Mouse (Mus musculus): ENCODE measurements around the gene Katna1. TPM values are rescaled to one million over a fixed set of nuclear protein-coding genes. Genes with fewer than 3 reads are reported as not detected.

Gene Katna1
- polyA plus RNA-seq, 1 experiment = 22.6 TPM

GRCm38 (mm10) chr10:7686902-7687301 is 38.9 kb upstream of the Katna1 start:
- Histone ChIP-seq H3ac (ENCODE audit: control insufficient read depth, insufficient read length) (no peak overlapping the region), H3K4me2 (ENCODE audit: low read depth) (no peak overlapping the region), H3K4me3 (no peak overlapping the region), H3K79me2 (ENCODE audit: control insufficient read depth, insufficient read depth) (peaks cover 99% of the 10 kb centered on the region), H3K36me3 (ENCODE audit: control insufficient read depth, insufficient read depth) (peaks cover 2% of the 10 kb centered on the region), H3K27me3 (ENCODE audit: control insufficient read depth, insufficient read depth, insufficient read length) (no peaks in the 10 kb centered on the region)
- no peak for TF ChIP-seq SRF (IDR thresholded peaks at IDR 0.05; ENCODE audit: control insufficient read depth, insufficient read length, low read depth)

GRCm38 (mm10) chr10:7695286-7695685 is 30.5 kb upstream of the Katna1 start:
- Histone ChIP-seq H3K36me3 (ENCODE audit: control insufficient read depth, insufficient read depth) (peaks cover 48% of the 10 kb centered on the region), H3K4me2 (ENCODE audit: low read depth) (no peak overlapping the region), H3K4me3 (no peak overlapping the region), H3K27me3 (ENCODE audit: control insufficient read depth, insufficient read depth, insufficient read length) (no peaks in the 10 kb centered on the region), H3ac (ENCODE audit: control insufficient read depth, insufficient read length) (no peak overlapping the region), H3K79me2 (ENCODE audit: control insufficient read depth, insufficient read depth) (peaks cover 32% of the 10 kb centered on the region)
- TF ChIP-seq E2F4 (IDR thresholded peaks at IDR 0.05; ENCODE audit: insufficient read depth) (no peak), MYOG (IDR thresholded peaks at IDR 0.05; ENCODE audit: control insufficient read depth in 1 of 3, insufficient read depth in 1 of 3, insufficient read length in 2 of 3, low read depth in 2 of 3) (no peak), MAX (IDR thresholded peaks at IDR 0.05; ENCODE audit: low read depth) (no peak), SRF (IDR thresholded peaks at IDR 0.05; ENCODE audit: control insufficient read depth, insufficient read length, low read depth) (no peak)

- Histone ChIP-seq H3K36me3 (ENCODE audit: control insufficient read depth, insufficient read depth) (peaks cover 49% of the 10 kb centered on the region), H3K4me3 (no peak overlapping the region), H3K27me3 (ENCODE audit: control insufficient read depth, insufficient read depth, insufficient read length) (no peaks in the 10 kb centered on the region), H3K79me2 (ENCODE audit: control insufficient read depth, insufficient read depth) (no peaks in the 10 kb centered on the region), H3K4me2 (ENCODE audit: low read depth) (no peak overlapping the region), H3ac (ENCODE audit: control insufficient read depth, insufficient read length) (no peak overlapping the region)
- TF ChIP-seq POLR2AphosphoS2 (IDR thresholded peaks at IDR 0.05; ENCODE audit: insufficient read length, low read depth) (no peak), MYOD1 (IDR thresholded peaks at IDR 0.05; ENCODE audit: control insufficient read depth in 1 of 3, insufficient read length in 2 of 3, low read depth in 2 of 3) (no peak), REST (IDR thresholded peaks at IDR 0.05; ENCODE audit: insufficient read depth, insufficient read length) (no peak), MYOG (IDR thresholded peaks at IDR 0.05; ENCODE audit: control insufficient read depth in 1 of 3, insufficient read depth in 1 of 3, insufficient read length in 2 of 3, low read depth in 2 of 3) (no peak), POLR2A (IDR thresholded peaks at IDR 0.05; ENCODE audit: insufficient read length, low read depth) (no peak), SRF (IDR thresholded peaks at IDR 0.05; ENCODE audit: control insufficient read depth, insufficient read length, low read depth) (no peak), USF1 (IDR thresholded peaks at IDR 0.05; ENCODE audit: low read depth) (no peak), E2F4 (IDR thresholded peaks at IDR 0.05; ENCODE audit: insufficient read depth) (no peak), MAX (IDR thresholded peaks at IDR 0.05; ENCODE audit: low read depth) (no peak), TCF3 (IDR thresholded peaks at IDR 0.05; ENCODE audit: insufficient read length, low read depth) (no peak), TCF12 (IDR thresholded peaks at IDR 0.05; ENCODE audit: insufficient read depth, poor library complexity, severe bottlenecking) (no peak), CEBPB (IDR thresholded peaks at IDR 0.05; ENCODE audit: insufficient read depth, poor library complexity, severe bottlenecking) (no peak)
Observed at GRCm38 (mm10) chr10:7700120-7700519, 25.7 kb upstream of the Katna1 start.

DNA sequence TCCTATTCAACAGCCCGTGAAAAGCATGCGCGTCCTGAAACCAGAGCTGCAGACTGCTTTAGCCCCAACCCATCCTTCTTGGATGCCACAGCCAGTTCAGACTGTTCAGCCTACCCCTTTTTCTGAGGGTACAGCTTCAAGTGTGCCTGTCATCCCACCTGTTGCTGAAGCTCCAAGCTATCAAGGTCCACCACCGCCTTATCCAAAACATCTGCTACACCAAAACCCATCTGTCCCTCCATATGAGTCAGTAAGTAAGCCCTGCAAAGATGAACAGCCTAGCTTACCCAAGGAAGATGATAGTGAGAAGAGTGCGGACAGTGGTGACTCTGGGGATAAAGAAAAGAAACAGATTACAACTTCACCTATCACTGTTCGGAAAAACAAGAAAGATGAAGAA is 23.2 kb upstream of the Katna1 start:
- H3K79me2 ChIP-seq (ENCODE audit: control insufficient read depth, insufficient read depth) = no peaks in the 10 kb centered on the region
- no peak overlapping the region for H3K4me3 ChIP-seq
- H3ac ChIP-seq (ENCODE audit: control insufficient read depth, insufficient read length) = no peak overlapping the region
- TF ChIP-seq POLR2A (IDR thresholded peaks at IDR 0.05; ENCODE audit: insufficient read length, low read depth) = no peak
- TF ChIP-seq SRF (IDR thresholded peaks at IDR 0.05; ENCODE audit: control insufficient read depth, insufficient read length, low read depth) = no peak
- no peak for TF ChIP-seq TCF12 (IDR thresholded peaks at IDR 0.05; ENCODE audit: insufficient read depth, poor library complexity, severe bottlenecking)
- no peak for TF ChIP-seq MAX (IDR thresholded peaks at IDR 0.05; ENCODE audit: low read depth)
- TF ChIP-seq E2F4 (IDR thresholded peaks at IDR 0.05; ENCODE audit: insufficient read depth) = no peak
- no peak for TF ChIP-seq REST (IDR thresholded peaks at IDR 0.05; ENCODE audit: insufficient read depth, insufficient read length)
- no peak for TF ChIP-seq USF1 (IDR thresholded peaks at IDR 0.05; ENCODE audit: low read depth)
- TF ChIP-seq POLR2AphosphoS2 (IDR thresholded peaks at IDR 0.05; ENCODE audit: insufficient read length, low read depth) = no peak
- peaks cover 63% of the 10 kb centered on the region for H3K36me3 ChIP-seq (ENCODE audit: control insufficient read depth, insufficient read depth)
- no peak overlapping the region for H3K4me2 ChIP-seq (ENCODE audit: low read depth)
- H3K27me3 ChIP-seq (ENCODE audit: control insufficient read depth, insufficient read depth, insufficient read length) = no peaks in the 10 kb centered on the region

GRCm38 (mm10) chr10:7710121-7710520 is 15.7 kb upstream of the Katna1 start:
- Histone ChIP-seq H3ac (ENCODE audit: control insufficient read depth, insufficient read length) (no peak overlapping the region), H3K4me3 (no peak overlapping the region), H3K27me3 (ENCODE audit: control insufficient read depth, insufficient read depth, insufficient read length) (no peaks in the 10 kb centered on the region), H3K79me2 (ENCODE audit: control insufficient read depth, insufficient read depth) (no peaks in the 10 kb centered on the region), H3K36me3 (ENCODE audit: control insufficient read depth, insufficient read depth) (peaks cover 54% of the 10 kb centered on the region), H3K4me2 (ENCODE audit: low read depth) (no peak overlapping the region)
- TF ChIP-seq SRF (IDR thresholded peaks at IDR 0.05; ENCODE audit: control insufficient read depth, insufficient read length, low read depth) (no peak), MYOG (IDR thresholded peaks at IDR 0.05; ENCODE audit: control insufficient read depth in 1 of 3, insufficient read depth in 1 of 3, insufficient read length in 2 of 3, low read depth in 2 of 3) (no peak), POLR2AphosphoS2 (IDR thresholded peaks at IDR 0.05; ENCODE audit: insufficient read length, low read depth) (no peak), E2F4 (IDR thresholded peaks at IDR 0.05; ENCODE audit: insufficient read depth) (no peak), CEBPB (IDR thresholded peaks at IDR 0.05; ENCODE audit: insufficient read depth, poor library complexity, severe bottlenecking) (no peak), USF1 (IDR thresholded peaks at IDR 0.05; ENCODE audit: low read depth) (no peak), TCF3 (IDR thresholded peaks at IDR 0.05; ENCODE audit: insufficient read length, low read depth) (no peak), MAX (IDR thresholded peaks at IDR 0.05; ENCODE audit: low read depth) (no peak)

Measured in myocyte (in vitro differentiated cells).